Mouse (Mus musculus) T-helper 2 cell (primary cell): ENCODE measurements around the gene Gm17545.

Experiments used
- in situ Hi-C: fragments of 300-600 bp; cut with MboI, MseI; formaldehyde crosslinking; loops from one replicate; pipeline ENCODE4 v1.15.1; 2025; ENCODE audit warnings: high pct_unique_total_duplicates

Gm17545 gene

DNA sequence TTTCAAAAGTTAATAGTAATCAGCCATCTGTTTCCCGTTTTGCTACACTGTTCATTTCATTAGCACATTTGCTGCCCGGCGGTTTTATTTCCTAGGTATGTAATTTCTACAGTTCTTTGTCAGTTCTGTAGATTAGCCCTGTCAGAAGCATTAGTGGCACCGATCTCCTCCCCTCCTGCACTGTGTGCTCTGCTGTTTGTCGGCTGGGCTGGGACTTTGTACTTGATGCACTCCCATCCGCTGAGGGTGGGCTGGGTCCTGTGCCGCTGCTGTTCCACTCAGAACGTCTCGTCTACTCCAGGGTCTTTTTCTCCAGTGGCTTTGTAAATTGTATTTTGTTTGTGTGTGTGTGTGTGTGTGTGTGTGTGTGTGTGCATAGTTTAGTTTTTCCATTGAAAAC lies 34.9 kb downstream of the Gm17545 start:
- in situ Hi-C loops = loop anchor here (10.0 kb wide), 1 partner anchor 146 kb away; no protein-coding TSS in a partner anchor

DNA sequence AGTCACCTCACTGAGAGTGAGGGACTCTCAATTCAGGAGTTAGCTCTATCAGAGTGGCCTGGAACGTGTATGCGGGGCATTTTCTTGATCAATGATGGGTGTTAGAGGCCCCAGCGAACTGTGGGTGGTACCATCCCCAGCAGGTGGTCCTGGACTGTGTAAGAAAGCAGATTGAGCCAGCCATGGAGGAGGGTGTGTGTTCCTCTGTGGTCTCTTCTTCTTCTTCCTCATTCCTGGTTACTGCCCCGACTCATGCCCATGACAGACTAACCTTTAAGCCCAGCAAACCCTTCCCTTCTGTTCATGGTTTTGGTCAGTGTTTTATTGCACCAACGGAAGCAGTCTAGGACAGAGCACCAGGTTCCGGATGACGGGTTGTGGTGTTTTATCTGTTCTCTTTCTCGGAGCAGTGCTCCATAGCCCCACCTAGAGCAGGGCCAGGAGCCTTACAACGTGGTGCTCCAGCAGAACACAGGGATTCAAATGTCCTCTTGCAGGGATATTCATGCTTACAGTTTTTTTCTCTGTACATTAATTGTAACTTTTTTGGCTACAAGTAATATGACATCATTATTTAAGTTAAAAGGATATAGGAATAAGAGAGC lies 40.2 kb downstream of the Gm17545 start:
- in situ Hi-C loops = no loop called here

DNA sequence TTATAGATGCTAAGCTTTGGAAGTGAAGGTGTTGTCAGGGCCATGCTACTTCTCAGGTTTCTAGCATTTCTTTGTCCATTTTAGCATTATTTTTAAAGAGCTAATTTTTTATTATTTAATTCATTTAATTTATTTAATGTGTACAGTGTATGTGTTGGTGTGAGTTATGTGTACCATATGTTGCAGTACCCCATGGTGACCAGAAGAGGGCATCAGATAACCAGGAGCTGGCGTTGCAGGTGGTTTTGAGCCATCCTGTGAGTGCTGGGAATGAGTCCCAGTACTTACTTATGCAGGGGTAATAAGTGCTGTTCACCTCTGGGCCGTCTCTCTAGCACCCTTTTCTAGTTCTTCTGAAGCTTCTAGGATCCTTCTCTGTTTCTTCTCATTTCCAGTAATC lies 41.0 kb downstream of the Gm17545 start:
- in situ Hi-C loops = no loop called here

DNA sequence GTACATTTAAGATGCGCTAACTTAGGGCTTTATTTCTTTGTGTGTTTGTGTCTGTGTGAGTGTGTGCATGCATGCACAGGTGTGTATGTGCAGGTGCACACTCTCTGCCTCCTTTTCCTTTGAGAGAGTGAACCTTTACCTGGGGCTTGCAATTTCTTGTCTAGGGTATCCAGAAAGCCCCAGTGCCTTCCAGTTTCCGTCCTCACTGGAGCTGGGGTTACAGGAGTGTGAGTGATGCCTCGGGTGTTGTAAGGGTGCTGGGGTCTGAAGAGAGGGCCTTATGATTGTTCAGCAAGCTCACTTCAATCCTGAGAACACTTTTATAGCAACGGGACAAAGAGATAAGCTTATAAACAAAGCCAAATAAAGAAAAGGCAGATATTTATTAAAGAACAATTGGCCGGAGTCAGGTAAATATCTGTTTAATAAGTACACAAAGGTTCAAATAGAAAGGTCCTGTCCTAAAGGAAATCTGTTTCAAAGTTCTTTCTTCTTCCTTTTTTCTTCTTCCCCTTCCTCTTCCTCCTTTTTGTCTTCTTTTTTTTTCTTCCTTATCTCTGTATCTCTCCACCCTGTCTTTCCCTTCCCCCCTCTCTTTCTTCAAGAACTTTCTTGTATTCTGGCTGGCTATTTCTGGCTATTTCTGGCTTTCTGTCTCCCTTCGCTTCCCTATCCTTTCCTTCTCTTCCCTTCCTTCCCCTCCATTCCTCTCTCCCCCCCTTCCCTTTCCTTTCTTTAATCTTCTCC lies 43.1 kb downstream of the Gm17545 start:
- in situ Hi-C loops = no loop called here

DNA sequence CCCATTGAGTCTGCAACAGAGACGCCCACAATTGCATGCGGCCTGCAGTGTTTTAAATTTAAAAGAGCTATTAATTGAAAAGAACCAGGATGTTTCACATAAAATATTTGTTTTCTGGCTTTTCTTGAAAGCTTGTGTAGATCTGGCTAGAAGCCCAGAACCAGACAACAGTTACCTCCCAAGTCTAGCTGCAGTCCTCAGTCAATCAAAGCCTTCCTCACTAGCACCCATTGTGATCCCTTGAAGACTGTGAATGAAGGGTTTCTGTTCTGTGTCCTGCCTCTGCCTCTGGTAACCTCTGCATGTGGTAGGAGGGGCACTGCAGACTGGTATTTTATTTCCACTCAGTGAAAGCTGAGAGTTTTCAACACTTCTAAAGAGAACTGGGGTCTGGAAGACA lies 48.9 kb downstream of the Gm17545 start:
- in situ Hi-C loops = no loop called here

DNA sequence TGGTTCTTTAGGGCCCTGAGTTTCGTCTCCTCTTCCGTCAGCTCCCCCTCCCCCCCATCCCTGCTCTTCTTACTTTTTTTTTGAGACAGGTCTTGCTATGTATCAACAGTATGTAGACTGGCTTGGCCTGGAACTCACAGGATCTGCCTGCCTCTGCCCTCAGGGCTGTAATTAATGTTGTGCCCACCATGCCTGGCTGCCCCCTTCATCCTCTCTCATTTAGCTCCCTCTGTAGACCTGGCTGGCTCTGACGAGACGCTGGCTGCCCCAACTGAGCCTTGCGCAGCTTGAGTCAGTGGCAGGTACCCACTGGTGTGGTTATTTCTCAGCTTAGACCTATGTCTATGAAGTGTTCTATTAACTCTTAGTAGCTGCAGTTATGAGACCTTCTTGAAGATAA lies 49.5 kb downstream of the Gm17545 start:
- in situ Hi-C loops = no loop called here

DNA sequence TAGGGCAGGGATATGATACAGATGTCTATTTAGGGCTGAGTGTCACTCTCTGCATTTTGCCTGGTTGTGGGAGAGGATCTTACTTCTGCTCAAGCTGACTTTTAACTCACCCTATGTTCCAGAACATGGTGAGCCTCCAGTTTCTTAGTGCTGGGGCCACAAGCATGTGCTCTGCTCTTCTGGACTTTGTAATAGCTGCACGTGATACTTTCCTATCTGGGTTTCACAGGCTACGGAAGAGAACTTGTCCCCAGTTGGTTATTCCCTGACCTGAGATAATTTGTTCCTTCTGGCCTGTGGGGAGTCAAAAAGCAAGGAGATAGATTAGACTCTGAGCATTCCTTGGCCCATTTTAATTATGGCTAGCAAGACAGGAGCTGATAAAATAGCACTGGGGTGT lies 51.5 kb downstream of the Gm17545 start:
- in situ Hi-C loops = no loop called here
